Mouse (Mus musculus): ENCODE measurements at regions not wholly inside any gene's neighbourhood (a gene's known extent, or its start where the extent isn't known, plus 50 kb on each side); places are given as distances from the start of the nearest gene placed in this dataset.

DNA sequence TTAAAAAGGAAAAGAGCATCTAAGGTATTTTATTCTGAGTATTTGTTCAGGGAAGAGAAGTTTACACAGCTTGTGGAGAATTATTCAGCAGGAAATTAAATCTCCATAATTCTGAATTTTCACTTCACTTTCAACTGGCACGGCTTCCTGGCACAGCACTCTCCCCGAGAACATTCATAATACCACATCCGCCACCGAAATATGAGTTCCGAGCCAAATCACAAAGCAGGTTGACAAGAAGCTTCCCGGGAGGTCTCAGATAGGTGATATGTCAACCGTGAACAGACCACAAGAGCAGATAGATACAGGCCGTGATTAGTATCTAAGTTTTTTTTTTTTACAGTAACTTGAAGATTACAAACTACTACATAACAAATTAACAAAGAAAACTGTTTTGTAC is 473.9 kb downstream of the Synb start:
- no peak for ATAC-seq (ENCODE audit: low read depth)
- H3K4me2 ChIP-seq (ENCODE audit: low read depth, low read length): no peak overlapping the region
- no peaks in the 10 kb centered on the region for H3K9me3 ChIP-seq (ENCODE audit: control insufficient read depth, low read length)
- 52% methylated on average over 8 of the region's 8 CpGs for WGBS
- no peaks in the 10 kb centered on the region for H3K27me3 ChIP-seq (ENCODE audit: control insufficient read depth, insufficient read depth, low read depth, low read length)
- H3K36me3 ChIP-seq (ENCODE audit: control insufficient read depth, insufficient read depth, low read length): no peaks in the 10 kb centered on the region
- no peak overlapping the region for H3K4me3 ChIP-seq (ENCODE audit: low read length)
- no peak overlapping the region for H3K27ac ChIP-seq (ENCODE audit: low read length)
- H3K4me1 ChIP-seq (replicated peaks; ENCODE audit: control insufficient read depth, insufficient read depth, low read length): no peaks in the 10 kb centered on the region
- H3K9ac ChIP-seq (ENCODE audit: low read length): no peak overlapping the region

DNA sequence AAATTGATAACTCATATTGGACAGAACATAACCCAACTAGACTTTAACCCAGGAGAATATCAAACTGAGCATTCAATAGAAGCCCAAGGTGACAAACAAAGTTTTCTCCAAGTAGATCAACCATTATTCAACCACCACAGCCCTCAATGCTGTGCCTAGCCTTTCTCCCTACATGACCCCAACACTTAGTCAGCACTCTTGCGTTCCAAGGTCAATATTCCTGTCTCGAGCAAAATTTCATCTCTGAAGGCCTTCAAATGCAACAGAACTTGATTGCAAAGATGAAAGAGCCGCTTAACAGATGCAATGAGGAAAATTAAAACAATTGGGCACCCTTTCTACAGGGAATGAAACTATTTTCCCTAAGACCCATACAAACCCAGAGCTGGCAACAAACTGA is 485.1 kb downstream of the Synb start:
- Histone ChIP-seq H3K27ac (ENCODE audit: low read length) (no peak overlapping the region), H3K4me3 (ENCODE audit: low read length) (no peak overlapping the region), H3K4me2 (ENCODE audit: low read depth, low read length) (no peak overlapping the region), H3K4me1 (replicated peaks; ENCODE audit: control insufficient read depth, insufficient read depth, low read length) (no peaks in the 10 kb centered on the region), H3K36me3 (ENCODE audit: control insufficient read depth, insufficient read depth, low read length) (no peaks in the 10 kb centered on the region), H3K9me3 (ENCODE audit: control insufficient read depth, low read length) (no peaks in the 10 kb centered on the region), H3K27me3 (ENCODE audit: control insufficient read depth, insufficient read depth, low read depth, low read length) (no peaks in the 10 kb centered on the region), H3K9ac (ENCODE audit: low read length) (no peak overlapping the region)
- WGBS: 80% methylated on average over 3 of the region's 3 CpGs
- ATAC-seq (ENCODE audit: low read depth): no peak

DNA sequence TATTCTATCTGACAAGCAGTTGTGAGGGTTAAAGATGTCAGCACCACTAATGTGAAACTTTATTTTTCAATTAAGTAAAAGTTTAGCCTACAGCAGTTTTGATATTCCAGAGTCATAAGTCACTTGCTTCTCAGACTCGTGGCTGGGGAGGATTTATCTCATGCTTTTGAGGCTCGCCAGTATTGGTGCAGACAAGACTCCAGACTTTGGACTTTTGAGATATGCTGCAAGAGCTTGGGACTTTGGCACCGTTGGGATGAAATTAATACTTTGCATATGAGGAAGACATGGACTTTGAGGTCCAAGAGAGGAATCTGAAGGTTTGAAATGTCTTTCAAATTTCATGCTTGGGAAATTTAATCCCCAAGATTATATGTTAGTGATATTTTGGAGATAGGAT is 486.2 kb downstream of the Synb start:
- Histone ChIP-seq H3K9me3 (ENCODE audit: control insufficient read depth, low read length) (no peaks in the 10 kb centered on the region), H3K4me2 (ENCODE audit: low read depth, low read length) (no peak overlapping the region), H3K4me1 (replicated peaks; ENCODE audit: control insufficient read depth, insufficient read depth, low read length) (no peaks in the 10 kb centered on the region), H3K27me3 (ENCODE audit: control insufficient read depth, insufficient read depth, low read depth, low read length) (no peaks in the 10 kb centered on the region), H3K4me3 (ENCODE audit: low read length) (no peak overlapping the region), H3K9ac (ENCODE audit: low read length) (no peak overlapping the region), H3K27ac (ENCODE audit: low read length) (no peak overlapping the region), H3K36me3 (ENCODE audit: control insufficient read depth, insufficient read depth, low read length) (no peaks in the 10 kb centered on the region)
- no peak for ATAC-seq (ENCODE audit: low read depth)
- WGBS: 62% methylated on average over 3 of the region's 3 CpGs

DNA sequence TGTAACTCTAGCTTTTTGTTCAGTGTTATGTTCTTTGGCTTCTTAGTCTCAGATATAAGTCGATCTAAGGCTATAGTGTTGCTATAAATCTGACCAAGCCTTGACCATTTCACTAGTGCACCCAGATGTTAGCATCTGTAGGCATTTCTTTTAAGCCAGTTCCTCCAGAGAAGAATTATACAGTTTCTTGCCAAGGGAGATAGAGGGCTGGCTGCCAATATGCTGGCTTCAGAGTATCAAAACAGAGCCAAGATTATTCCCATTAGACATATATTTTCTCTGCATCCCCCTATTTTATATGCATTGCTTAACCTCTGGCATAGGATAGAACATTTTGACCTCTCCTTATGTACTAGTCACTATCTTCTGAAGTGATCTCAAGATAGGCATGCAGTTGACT is 487.5 kb downstream of the Synb start:
- no peaks in the 10 kb centered on the region for H3K36me3 ChIP-seq (ENCODE audit: control insufficient read depth, insufficient read depth, low read length)
- no peak overlapping the region for H3K4me3 ChIP-seq (ENCODE audit: low read length)
- ATAC-seq (ENCODE audit: low read depth): peak; percentile 49; the same call in 1 of the 2 replicates
- no peaks in the 10 kb centered on the region for H3K4me1 ChIP-seq (replicated peaks; ENCODE audit: control insufficient read depth, insufficient read depth, low read length)
- no peak overlapping the region for H3K27ac ChIP-seq (ENCODE audit: low read length)
- H3K9ac ChIP-seq (ENCODE audit: low read length): no peak overlapping the region
- H3K9me3 ChIP-seq (ENCODE audit: control insufficient read depth, low read length): no peaks in the 10 kb centered on the region
- WGBS: 44% methylated on average over 1 of the region's 1 CpGs
- H3K4me2 ChIP-seq (ENCODE audit: low read depth, low read length): no peak overlapping the region
- H3K27me3 ChIP-seq (ENCODE audit: control insufficient read depth, insufficient read depth, low read depth, low read length): no peaks in the 10 kb centered on the region

DNA sequence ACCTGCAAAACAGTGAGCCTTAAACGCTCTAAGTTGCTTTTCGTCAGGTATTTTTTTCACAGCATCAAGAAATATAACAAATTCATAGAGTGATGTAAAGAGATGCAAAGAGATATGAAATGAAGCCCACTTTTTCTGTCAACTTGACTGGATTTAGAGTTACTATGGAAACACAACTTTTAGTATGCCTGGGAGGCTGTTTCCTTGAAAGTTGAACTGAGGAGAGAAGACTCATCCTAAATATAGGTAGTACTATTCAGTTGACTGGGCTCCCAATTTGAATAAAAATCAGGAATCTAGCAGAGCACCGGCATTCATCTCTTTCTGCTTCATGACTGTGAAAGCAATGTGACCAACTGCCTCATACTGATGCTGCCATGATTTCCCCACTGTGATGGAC is 509.7 kb downstream of the Synb start:
- no peak for ATAC-seq (ENCODE audit: low read depth)
- no peaks in the 10 kb centered on the region for H3K27me3 ChIP-seq (ENCODE audit: control insufficient read depth, insufficient read depth, low read depth, low read length)
- no peaks in the 10 kb centered on the region for H3K4me1 ChIP-seq (replicated peaks; ENCODE audit: control insufficient read depth, insufficient read depth, low read length)
- no peak overlapping the region for H3K4me2 ChIP-seq (ENCODE audit: low read depth, low read length)
- no peaks in the 10 kb centered on the region for H3K9me3 ChIP-seq (ENCODE audit: control insufficient read depth, low read length)
- 91% methylated on average over 3 of the region's 3 CpGs for WGBS
- no peak overlapping the region for H3K27ac ChIP-seq (ENCODE audit: low read length)
- H3K36me3 ChIP-seq (ENCODE audit: control insufficient read depth, insufficient read depth, low read length): no peaks in the 10 kb centered on the region
- H3K4me3 ChIP-seq (ENCODE audit: low read length): no peak overlapping the region
- H3K9ac ChIP-seq (ENCODE audit: low read length): no peak overlapping the region

DNA sequence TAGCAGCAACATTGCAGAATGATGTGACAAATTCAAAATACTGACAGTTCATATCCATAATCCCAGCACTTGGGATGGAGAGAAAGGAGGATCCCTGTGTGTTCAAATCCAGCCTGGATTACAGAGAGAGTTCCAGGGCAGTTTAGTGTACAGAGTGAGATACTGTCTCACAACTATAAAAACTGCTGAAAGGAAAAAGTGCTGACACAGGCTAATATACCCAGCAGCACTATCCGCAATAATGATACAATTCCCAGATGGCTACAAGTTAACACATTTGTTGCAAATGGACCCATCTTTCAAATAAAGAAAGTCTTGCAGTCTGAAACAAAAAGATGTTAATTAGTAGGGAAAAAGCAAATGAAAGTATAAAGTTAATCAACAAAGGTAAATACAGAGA is 510.9 kb downstream of the Synb start:
- Histone ChIP-seq H3K9me3 (ENCODE audit: control insufficient read depth, low read length) (no peaks in the 10 kb centered on the region), H3K27ac (ENCODE audit: low read length) (no peak overlapping the region), H3K4me3 (ENCODE audit: low read length) (no peak overlapping the region), H3K9ac (ENCODE audit: low read length) (no peak overlapping the region), H3K4me2 (ENCODE audit: low read depth, low read length) (no peak overlapping the region), H3K4me1 (replicated peaks; ENCODE audit: control insufficient read depth, insufficient read depth, low read length) (no peaks in the 10 kb centered on the region), H3K36me3 (ENCODE audit: control insufficient read depth, insufficient read depth, low read length) (no peaks in the 10 kb centered on the region), H3K27me3 (ENCODE audit: control insufficient read depth, insufficient read depth, low read depth, low read length) (no peaks in the 10 kb centered on the region)
- ATAC-seq (ENCODE audit: low read depth): no peak
- WGBS: 95% methylated on average over 1 of the region's 1 CpGs

DNA sequence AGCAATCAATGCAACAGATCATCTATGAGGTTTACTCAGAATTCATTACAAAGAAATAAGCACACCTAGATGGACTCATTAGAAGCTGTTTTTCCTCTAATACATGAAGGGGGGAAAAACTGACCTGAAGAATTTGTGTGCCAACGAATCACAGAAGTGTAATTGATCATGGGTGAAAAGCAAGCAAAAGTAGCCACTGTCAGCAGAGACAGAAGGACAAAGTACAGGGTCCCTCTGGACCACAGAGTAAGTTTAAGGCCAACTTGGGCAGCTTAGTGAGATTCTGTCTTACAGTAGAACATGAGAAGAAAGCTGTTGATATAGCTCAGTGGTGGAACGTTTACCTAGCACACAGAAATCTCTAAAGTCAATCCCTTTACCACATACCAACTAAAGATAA is 523.7 kb downstream of the Synb start:
- Histone ChIP-seq H3K9me3 (ENCODE audit: control insufficient read depth, low read length) (no peaks in the 10 kb centered on the region), H3K9ac (ENCODE audit: low read length) (no peak overlapping the region), H3K36me3 (ENCODE audit: control insufficient read depth, insufficient read depth, low read length) (no peaks in the 10 kb centered on the region), H3K4me1 (replicated peaks; ENCODE audit: control insufficient read depth, insufficient read depth, low read length) (no peaks in the 10 kb centered on the region), H3K27me3 (ENCODE audit: control insufficient read depth, insufficient read depth, low read depth, low read length) (no peaks in the 10 kb centered on the region), H3K4me3 (ENCODE audit: low read length) (no peak overlapping the region), H3K4me2 (ENCODE audit: low read depth, low read length) (no peak overlapping the region), H3K27ac (ENCODE audit: low read length) (no peak overlapping the region)
- WGBS: 49% methylated on average over 2 of the region's 2 CpGs
- ATAC-seq (ENCODE audit: low read depth): no peak

DNA sequence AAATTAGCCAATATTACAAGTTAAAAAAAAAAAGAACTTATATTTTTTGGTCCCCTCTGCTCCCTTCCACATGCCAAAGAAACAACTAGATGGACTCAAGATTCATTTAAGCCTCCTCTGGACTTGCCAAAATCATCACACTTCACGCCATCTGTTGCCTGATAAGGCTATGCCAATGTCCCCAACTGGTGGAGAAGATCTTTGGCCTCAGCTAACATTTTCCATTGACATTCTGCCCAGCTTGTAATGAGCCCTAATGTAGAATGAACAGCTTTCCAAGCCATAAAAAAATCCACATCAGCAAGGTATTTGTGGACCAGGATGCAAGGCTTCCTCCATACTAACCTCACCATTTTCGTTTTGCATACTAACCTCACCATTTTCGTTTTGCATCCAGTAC is 531.2 kb downstream of the Synb start:
- no peak overlapping the region for H3K27ac ChIP-seq (ENCODE audit: low read length)
- H3K36me3 ChIP-seq (ENCODE audit: control insufficient read depth, insufficient read depth, low read length): no peaks in the 10 kb centered on the region
- no peak overlapping the region for H3K4me3 ChIP-seq (ENCODE audit: low read length)
- no peaks in the 10 kb centered on the region for H3K27me3 ChIP-seq (ENCODE audit: control insufficient read depth, insufficient read depth, low read depth, low read length)
- no peak for ATAC-seq (ENCODE audit: low read depth)
- 66% methylated on average over 3 of the region's 3 CpGs for WGBS
- no peaks in the 10 kb centered on the region for H3K4me1 ChIP-seq (replicated peaks; ENCODE audit: control insufficient read depth, insufficient read depth, low read length)
- H3K9ac ChIP-seq (ENCODE audit: low read length): no peak overlapping the region
- no peaks in the 10 kb centered on the region for H3K9me3 ChIP-seq (ENCODE audit: control insufficient read depth, low read length)
- no peak overlapping the region for H3K4me2 ChIP-seq (ENCODE audit: low read depth, low read length)

DNA sequence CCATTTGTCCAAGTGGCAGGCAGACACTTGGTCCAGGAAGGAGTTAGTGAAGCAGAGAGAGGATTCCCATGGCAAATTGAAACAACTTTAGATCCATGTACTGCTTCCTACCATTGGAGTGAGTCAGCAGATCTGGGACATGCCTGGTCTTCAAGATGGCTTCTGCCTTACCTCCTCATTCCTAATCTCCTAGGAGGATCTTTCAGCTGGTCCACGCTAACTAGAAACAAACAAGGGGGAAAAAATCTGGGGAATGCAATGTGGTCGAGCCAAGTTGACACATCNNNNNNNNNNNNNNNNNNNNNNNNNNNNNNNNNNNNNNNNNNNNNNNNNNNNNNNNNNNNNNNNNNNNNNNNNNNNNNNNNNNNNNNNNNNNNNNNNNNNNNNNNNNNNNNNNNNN is 549.4 kb downstream of the Synb start:
- no peak for ATAC-seq (ENCODE audit: low read depth)
- Histone ChIP-seq H3K36me3 (ENCODE audit: control insufficient read depth, insufficient read depth, low read length) (no peaks in the 10 kb centered on the region), H3K4me1 (replicated peaks; ENCODE audit: control insufficient read depth, insufficient read depth, low read length) (no peaks in the 10 kb centered on the region; the same call in 1 of the 2 replicates), H3K9me3 (ENCODE audit: control insufficient read depth, low read length) (no peaks in the 10 kb centered on the region), H3K9ac (ENCODE audit: low read length) (no peak overlapping the region), H3K27ac (ENCODE audit: low read length) (no peak overlapping the region), H3K4me2 (ENCODE audit: low read depth, low read length) (no peak overlapping the region), H3K27me3 (ENCODE audit: control insufficient read depth, insufficient read depth, low read depth, low read length) (no peaks in the 10 kb centered on the region), H3K4me3 (ENCODE audit: low read length) (no peak overlapping the region)
- WGBS: 51% methylated on average over 2 of the region's 2 CpGs

DNA sequence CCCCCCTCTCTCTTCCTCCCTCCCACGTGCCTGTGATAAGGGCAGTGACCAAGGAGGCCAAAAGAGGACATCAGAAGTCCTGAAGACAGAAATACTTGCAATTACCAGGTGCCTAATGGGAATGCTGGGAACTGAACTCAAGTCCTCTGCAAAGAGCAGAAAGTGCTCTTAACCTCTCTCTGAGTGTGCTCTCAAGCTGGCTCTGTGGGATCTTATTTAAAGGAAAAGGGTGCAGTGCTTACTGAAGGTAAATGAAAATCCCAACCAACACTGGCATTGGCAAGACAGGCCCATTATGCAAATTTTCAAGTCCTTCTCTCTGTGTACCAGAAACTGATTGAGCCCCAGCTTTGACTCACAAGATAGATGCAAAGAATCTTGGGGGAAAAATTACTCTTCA is 555.6 kb downstream of the Synb start:
- Histone ChIP-seq H3K9me3 (ENCODE audit: control insufficient read depth, low read length) (no peaks in the 10 kb centered on the region), H3K27me3 (ENCODE audit: control insufficient read depth, insufficient read depth, low read depth, low read length) (no peaks in the 10 kb centered on the region; the same call in 1 of the 2 replicates), H3K4me3 (ENCODE audit: low read length) (no peak overlapping the region), H3K4me2 (ENCODE audit: low read depth, low read length) (no peak overlapping the region), H3K9ac (ENCODE audit: low read length) (no peak overlapping the region), H3K4me1 (replicated peaks; ENCODE audit: control insufficient read depth, insufficient read depth, low read length) (no peaks in the 10 kb centered on the region), H3K36me3 (ENCODE audit: control insufficient read depth, insufficient read depth, low read length) (no peaks in the 10 kb centered on the region), H3K27ac (ENCODE audit: low read length) (no peak overlapping the region)
- 0 out of 2 replicates have a peak, but pooled peaks have one; percentile 20 for ATAC-seq (ENCODE audit: low read depth)
- no CpG with 5 or more reads among the region's 1 CpGs for WGBS
